Mouse (Mus musculus) hindbrain, embryonic 10.5 days (tissue): ENCODE data around the gene Gm8206. TPM values are rescaled to one million over a fixed set of nuclear protein-coding genes. Genes with fewer than 3 reads are reported as not detected.
"Not testable (repeated sequence)": the region's sequence is repeated elsewhere in the genome, so short reads cannot be mapped to it uniquely, and the experiment has no call there.

Experiments
- DNase-seq: peaks from one replicate; pipeline ENCODE4 v3.0.0-alpha.2; 2017; ENCODE audit warnings: low spot score
- H3K27ac ChIP-seq: fragments of 300-500 bp; sonication (generic); 2 replicates; pipeline ENCODE4 v1.5.1; 2016; ENCODE audit warnings: mild to moderate bottlenecking, moderate library complexity
- H3K27me3 ChIP-seq: fragments of 300-500 bp; sonication (generic); 2 replicates; pipeline ENCODE4 v1.6.1; 2016; ENCODE audit warnings: mild to moderate bottlenecking; ENCODE audit not compliant: poor library complexity, insufficient read depth, severe bottlenecking
- H3K36me3 ChIP-seq: fragments of 300-500 bp; sonication (generic); 2 replicates; pipeline ENCODE4 v1.6.1; 2016; ENCODE audit warnings: mild to moderate bottlenecking, moderate library complexity
- H3K4me1 ChIP-seq: fragments of 300-500 bp; sonication (generic); replicated peaks from 2 replicates; pipeline ENCODE4 v1.6.1; 2016; ENCODE audit warnings: mild to moderate bottlenecking
- H3K4me3 ChIP-seq: fragments of 300-500 bp; sonication (generic); 2 replicates; pipeline ENCODE4 v1.5.1; 2016; ENCODE audit warnings: mild to moderate bottlenecking, moderate library complexity
- H3K9me3 ChIP-seq: fragments of 300-500 bp; sonication (generic); 2 replicates; pipeline ENCODE4 v1.6.1; 2016; ENCODE audit warnings: mild to moderate bottlenecking, moderate library complexity
- WGBS: fragments of 180-500 bp; shearing (Covaris S2); methylation state at CpG from one replicate; pipeline ENCODE4 v1.1.7; 2016; 5-methylcytosine and 5-hydroxymethylcytosine counted together
- polyA plus RNA-seq: library from polyadenylated mRNA; unstranded; fragments of >200 nt; fragmentation: Nextera tagmentation; extraction: Ambion mirVana; gene quantifications from 2 replicates; pipeline ENCODE4 v1.2.1, GENCODE M21; 2016

The Gm8206 gene
- polyA plus RNA-seq = 0.38 and 0.96 TPM in 2 replicates

GRCm38 (mm10) chr14:6093842-6094241 is at the start of gene Gm8206:
TSS of gene Gm8206 (minus strand) at chr14:6093942.
- H3K9me3 ChIP-seq, H3K27me3 ChIP-seq, DNase-seq, H3K4me3 ChIP-seq, H3K27ac ChIP-seq, H3K4me1 ChIP-seq, H3K36me3 ChIP-seq: not testable (repeated sequence)
- WGBS = 78% methylated on average over 2 of the region's 3 CpGs

- H3K27me3 ChIP-seq, H3K27ac ChIP-seq, H3K4me1 ChIP-seq, H3K9me3 ChIP-seq, H3K36me3 ChIP-seq, DNase-seq, H3K4me3 ChIP-seq: not testable (repeated sequence)
- no CpG with 5 or more reads among the region's 1 CpGs for WGBS
These were observed 32.0 kb upstream of the Gm8206 start, which contains the start of gene Gm3476 for GRCm38 (mm10) chr14:6125707-6126106. TSS of gene Gm3476 (minus strand) at chr14:6125807.

GRCm38 (mm10) chr14:6108272-6108925 is 14.7 kb upstream of the Gm8206 start, which contains the start of gene Gm3468:
TSS of gene Gm3468 (minus strand) at chr14:6108665.
- not testable (repeated sequence) for H3K27me3 ChIP-seq, H3K36me3 ChIP-seq, H3K4me1 ChIP-seq, H3K9me3 ChIP-seq
- WGBS = under 1% methylated on average over 51 of the region's 51 CpGs
- DNase-seq = peak; percentile 85
- Histone ChIP-seq H3K27ac (peak within 1 kb of the TSS; percentile 73; the same call in 1 of the 2 replicates), H3K4me3 (peak within 1 kb of the TSS; percentile 47)

- not testable (repeated sequence) for H3K9me3 ChIP-seq
- whole genome bisulfite sequencing = 13% methylated on average over 9 of the region's 9 CpGs
These were observed 13.8 kb upstream of the Gm8206 start for GRCm38 (mm10) chr14:6107500-6107899.

GRCm38 (mm10) chr14:6058167-6058566 is 35.6 kb downstream of the Gm8206 start, which contains the start of gene Gm6337:
TSS of gene Gm6337 (minus strand) at chr14:6058267.
- H3K9me3 ChIP-seq, DNase-seq, H3K27me3 ChIP-seq, H3K27ac ChIP-seq, H3K36me3 ChIP-seq, H3K4me1 ChIP-seq, H3K4me3 ChIP-seq: not testable (repeated sequence)
- WGBS = 86% methylated on average over 4 of the region's 4 CpGs

More at GRCm38 (mm10) chr14:6107500-6107899, 13.8 kb upstream of the Gm8206 start:
- H3K4me1 ChIP-seq, H3K36me3 ChIP-seq, H3K27me3 ChIP-seq, H3K27ac ChIP-seq: not testable (repeated sequence)
- H3K4me3 ChIP-seq = peak overlapping the region; percentile 47
- peak; percentile 2 for DNase-seq

- not testable (repeated sequence) for H3K36me3 ChIP-seq, H3K9me3 ChIP-seq, H3K4me3 ChIP-seq, H3K4me1 ChIP-seq, DNase-seq, H3K27ac ChIP-seq, H3K27me3 ChIP-seq
- 81% methylated on average over 7 of the region's 7 CpGs for WGBS
These were observed 106.6 kb downstream of the Gm8206 start for GRCm38 (mm10) chr14:5987136-5987535.

GRCm38 (mm10) chr14:5979037-5979436 is 114.7 kb downstream of the Gm8206 start, which contains the start of gene Gm3453:
TSS of gene Gm3453 (minus strand) at chr14:5979137.
- 68% methylated on average over 2 of the region's 2 CpGs for WGBS
- H3K4me3 ChIP-seq, H3K36me3 ChIP-seq, H3K4me1 ChIP-seq, H3K27me3 ChIP-seq, DNase-seq, H3K9me3 ChIP-seq, H3K27ac ChIP-seq: not testable (repeated sequence)

Other genes with a start within 250 kb of the Gm8206 start
- gene Gm8237, start 213.6 kb downstream of the Gm8206 start, polyA plus RNA-seq = 0.39 and 0.52 TPM in 2 replicates
- gene Gm3248, start 132.2 kb downstream of the Gm8206 start, polyA plus RNA-seq = 0.32 and 0.59 TPM in 2 replicates
- gene Gm3453, start 114.8 kb downstream of the Gm8206 start, polyA plus RNA-seq = not detected in 2 replicates
- gene Gm6337, start 35.7 kb downstream of the Gm8206 start, polyA plus RNA-seq = not detected in 2 replicates
- gene Gm3468, start 14.7 kb upstream of the Gm8206 start, polyA plus RNA-seq = 1.6 and 2.2 TPM in 2 replicates
- not detected in 2 replicates for gene Gm3476, start 31.9 kb upstream of the Gm8206 start, polyA plus RNA-seq
- gene Gm21560, start 125.3 kb upstream of the Gm8206 start, polyA plus RNA-seq = not detected in 2 replicates
- 1.2 and 2.0 TPM in 2 replicates for gene Gm3411, start 193.3 kb upstream of the Gm8206 start, polyA plus RNA-seq
- gene Gm21103, start 210.9 kb upstream of the Gm8206 start, polyA plus RNA-seq = not detected in 2 replicates
- not detected in 2 replicates for gene Gm3618, start 249.7 kb upstream of the Gm8206 start, polyA plus RNA-seq